Mouse (Mus musculus) embryonic facial prominence, embryonic 13.5 days (tissue): Measurements from ENCODE around the gene Ftsj3. TPM values are rescaled to one million over a fixed set of nuclear protein-coding genes. Genes with fewer than 3 reads are reported as not detected.
"Not testable (repeated sequence)": the region's sequence is repeated elsewhere in the genome, so short reads cannot be mapped to it uniquely, and the experiment has no call there.

Experiments
- ATAC-seq: fragments of 200-750 bp; cut with Nextera tagmentation; 2 replicates; pipeline ENCODE4 v1.8.0; 2017; ENCODE audit warnings: low read depth; ENCODE audit not compliant: insufficient number of reproducible peaks, insufficient read depth, low FRiP score, low TSS enrichment
- H3K27ac ChIP-seq: fragments of 300-500 bp; sonication (generic); 2 replicates; pipeline ENCODE4 v1.5.1; 2015; ENCODE audit warnings: moderate library complexity, mild to moderate bottlenecking, inconsistent platforms
- H3K27me3 ChIP-seq: fragments of 300-500 bp; sonication (generic); 2 replicates; pipeline ENCODE4 v1.6.1; 2015; ENCODE audit warnings: mild to moderate bottlenecking, inconsistent platforms
- H3K36me3 ChIP-seq: fragments of 300-500 bp; sonication (generic); 2 replicates; pipeline ENCODE4 v1.6.1; 2015; ENCODE audit warnings: mild to moderate bottlenecking, inconsistent platforms
- H3K4me1 ChIP-seq: fragments of 300-500 bp; sonication (generic); 2 replicates; pipeline ENCODE4 v1.6.1; 2015; ENCODE audit warnings: inconsistent platforms
- H3K4me2 ChIP-seq: fragments of 300-500 bp; sonication (generic); 2 replicates; pipeline ENCODE4 v1.6.1; 2015; ENCODE audit warnings: moderate library complexity, mild to moderate bottlenecking, inconsistent platforms
- H3K4me3 ChIP-seq: fragments of 300-500 bp; sonication (generic); 2 replicates; pipeline ENCODE4 v1.5.1; 2015; ENCODE audit warnings: mild to moderate bottlenecking, inconsistent platforms
- H3K9ac ChIP-seq: fragments of 300-500 bp; sonication (generic); 2 replicates; pipeline ENCODE4 v1.6.1; 2015; ENCODE audit warnings: mild to moderate bottlenecking, inconsistent platforms
- H3K9me3 ChIP-seq: fragments of 300-500 bp; sonication (generic); 2 replicates; pipeline ENCODE4 v1.6.1; 2016; ENCODE audit warnings: inconsistent platforms
- WGBS: fragments of 180-500 bp; shearing (Covaris S2); methylation state at CpG from one replicate; pipeline ENCODE4 v1.1.7; 2015; ENCODE audit warnings: mixed read lengths; 5-methylcytosine and 5-hydroxymethylcytosine counted together
- polyA plus RNA-seq: library from polyadenylated mRNA; unstranded; fragments of >200 nt; fragmentation: Nextera tagmentation; extraction: Ambion mirVana; gene quantifications from 2 replicates; pipeline ENCODE4 v1.2.1, GENCODE M21; 2015

The Ftsj3 gene
- polyA plus RNA-seq, 1 experiment from 2014 or later = 63.0 TPM

DNA sequence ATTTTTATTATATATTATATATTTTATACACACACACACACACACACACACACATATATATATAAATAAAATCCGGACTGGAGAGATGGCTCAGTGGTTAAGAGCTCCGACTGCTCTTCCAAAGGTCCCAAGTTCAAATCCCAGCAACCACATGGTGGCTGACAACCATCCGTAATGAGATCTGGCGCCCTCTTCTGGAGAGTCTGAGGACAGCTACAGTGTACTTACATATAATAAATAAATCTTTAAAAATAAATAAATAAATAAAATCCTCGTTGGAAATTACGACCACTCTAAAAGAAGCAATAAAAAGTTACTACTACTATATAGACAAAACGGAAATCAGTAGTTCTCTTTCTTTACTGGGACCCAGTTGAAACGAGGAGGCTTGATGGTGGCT is 21.9 kb downstream of the Ftsj3 start:
- H3K27ac ChIP-seq, H3K4me2 ChIP-seq, H3K9me3 ChIP-seq, H3K27me3 ChIP-seq, H3K9ac ChIP-seq, H3K4me3 ChIP-seq, H3K4me1 ChIP-seq, ATAC-seq: not testable (repeated sequence)
- 81% methylated on average over 8 of the region's 8 CpGs for WGBS
- H3K36me3 ChIP-seq = peaks cover 77% of the 10 kb centered on the region

DNA sequence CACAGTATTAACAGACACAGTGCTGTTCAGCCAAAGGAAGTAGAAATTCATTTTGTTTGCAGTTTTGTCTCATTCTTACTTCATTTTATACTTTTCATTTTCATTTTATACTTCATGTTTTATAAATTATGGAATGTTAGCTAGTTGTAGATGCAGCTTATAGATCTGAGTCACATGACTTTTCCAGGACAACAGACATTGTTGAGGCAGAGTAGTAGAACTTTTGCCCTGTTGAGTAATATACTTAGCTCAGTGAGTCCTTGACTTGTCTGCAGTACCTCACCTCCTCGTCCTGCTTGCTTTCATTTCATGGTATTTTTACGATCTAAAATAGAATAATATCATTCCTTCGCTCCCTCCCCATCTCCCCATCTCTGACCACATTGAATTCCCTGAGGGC is 35.3 kb downstream of the Ftsj3 start:
- no peak overlapping the region for H3K27ac ChIP-seq
- H3K4me1 ChIP-seq = peaks cover 12% of the 10 kb centered on the region
- no peaks in the 10 kb centered on the region for H3K9me3 ChIP-seq
- WGBS = 78% methylated on average over 3 of the region's 3 CpGs
- no peak for ATAC-seq
- no peak overlapping the region for H3K4me3 ChIP-seq
- no peaks in the 10 kb centered on the region for H3K27me3 ChIP-seq
- H3K4me2 ChIP-seq = no peak overlapping the region
- no peak overlapping the region for H3K9ac ChIP-seq
- peaks cover 19% of the 10 kb centered on the region for H3K36me3 ChIP-seq

DNA sequence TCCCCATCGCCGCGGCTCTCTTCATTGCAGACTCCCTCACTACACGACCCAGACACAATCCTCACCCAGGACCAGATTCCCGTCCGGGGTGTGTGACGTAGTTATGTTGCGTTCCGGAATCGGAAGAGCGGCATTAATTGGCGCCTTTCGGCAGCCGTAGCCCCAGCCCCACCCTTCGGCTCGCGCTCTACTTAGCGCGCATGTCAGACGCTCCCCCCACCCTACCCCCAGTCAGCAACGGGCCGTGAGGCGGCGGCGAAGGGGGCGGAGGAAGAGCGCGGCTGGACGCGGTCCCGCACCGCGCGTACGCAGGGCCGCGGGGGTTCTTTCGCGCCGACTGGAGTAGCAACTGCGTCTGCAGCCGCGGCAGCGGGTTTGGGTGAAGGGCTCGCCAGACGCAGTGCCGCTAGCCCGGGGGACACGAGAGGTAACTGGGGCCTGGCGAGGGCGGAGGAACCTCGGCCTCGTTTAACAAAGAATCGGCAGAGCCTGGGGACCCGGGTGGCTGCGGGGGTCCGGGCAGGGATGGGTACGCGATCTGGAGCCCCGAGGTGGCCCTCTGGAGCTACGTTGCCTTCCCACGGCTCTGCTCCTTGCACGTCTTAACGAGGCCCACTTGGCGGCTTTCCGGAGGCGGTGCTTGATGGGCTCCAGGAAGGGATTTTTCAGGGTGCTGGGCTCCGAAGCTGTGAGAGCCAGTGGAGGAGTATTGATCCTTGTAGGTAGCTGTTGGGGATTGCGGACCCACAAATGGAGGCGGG is 39.0 kb downstream of the Ftsj3 start, which contains the start of gene Ddx42:
Ddx42 (plus strand) TSS at position 197 of the 761 bp plus-strand sequence.
- Histone ChIP-seq H3K27ac (peak within 1 kb of the TSS; percentile 96), H3K36me3 (peaks cover 16% of the 10 kb centered on the region), H3K4me3 (peak within 1 kb of the TSS; percentile 83), H3K9ac (peak within 1 kb of the TSS; percentile 97), H3K9me3 (no peaks in the 10 kb centered on the region), H3K4me1 (peaks cover 20% of the 10 kb centered on the region), H3K27me3 (no peaks in the 10 kb centered on the region), H3K4me2 (peak within 1 kb of the TSS; percentile 73)
- ATAC-seq = peak; percentile 95
- under 1% methylated on average over 70 of the region's 70 CpGs for WGBS

DNA sequence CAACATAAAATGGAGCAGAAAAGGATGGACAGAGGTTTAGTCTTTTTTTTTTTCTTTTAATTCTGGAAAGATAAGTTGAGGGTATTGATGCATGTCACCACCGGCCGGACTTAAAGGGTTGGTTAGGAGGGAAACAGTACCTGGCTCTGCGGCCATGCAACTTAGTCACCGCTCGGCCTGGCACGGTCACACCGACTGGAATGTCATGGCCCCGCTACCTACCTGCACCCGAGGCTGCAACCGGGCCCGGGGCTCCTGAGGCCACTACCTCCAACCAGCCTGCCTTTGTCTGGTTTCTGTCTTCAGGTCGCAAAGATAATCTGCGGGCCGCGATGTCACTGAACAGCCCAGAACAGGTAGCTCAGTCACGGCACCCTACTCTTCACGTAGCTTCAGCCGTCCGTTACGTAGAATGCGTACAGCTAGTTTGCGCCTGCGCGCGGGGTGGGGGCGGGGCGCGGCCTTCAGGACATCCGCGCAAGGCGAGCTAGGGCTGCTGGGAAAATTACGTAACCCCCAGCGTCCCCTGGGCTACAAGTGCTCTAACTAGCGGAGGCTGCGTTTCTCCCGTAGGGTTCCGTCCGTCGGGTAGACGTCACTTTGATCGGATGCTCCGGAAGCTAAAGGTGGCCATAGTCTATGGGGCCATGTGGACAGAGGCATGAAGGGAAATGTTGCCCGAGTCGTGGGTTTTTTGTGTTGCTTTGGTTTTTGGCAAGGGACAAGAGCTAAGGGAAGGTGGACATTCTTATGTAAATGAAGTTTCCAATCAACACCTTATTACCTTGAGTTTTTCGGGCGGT is 39.8 kb downstream of the Ftsj3 start, which contains the start of gene Ccdc47:
Ccdc47 (minus strand) TSS at position 418 of the 803 bp plus-strand sequence.
- peaks cover 23% of the 10 kb centered on the region for H3K36me3 ChIP-seq
- ATAC-seq = peak; percentile 96
- H3K4me1 ChIP-seq = peaks cover 20% of the 10 kb centered on the region
- peak within 1 kb of the TSS; percentile 96 for H3K27ac ChIP-seq
- no peaks in the 10 kb centered on the region for H3K27me3 ChIP-seq
- H3K4me3 ChIP-seq = peak within 1 kb of the TSS; percentile 83
- WGBS = under 1% methylated on average over 46 of the region's 46 CpGs
- no peaks in the 10 kb centered on the region for H3K9me3 ChIP-seq
- H3K9ac ChIP-seq = peak within 1 kb of the TSS; percentile 97
- H3K4me2 ChIP-seq = peak within 1 kb of the TSS; percentile 73

DNA sequence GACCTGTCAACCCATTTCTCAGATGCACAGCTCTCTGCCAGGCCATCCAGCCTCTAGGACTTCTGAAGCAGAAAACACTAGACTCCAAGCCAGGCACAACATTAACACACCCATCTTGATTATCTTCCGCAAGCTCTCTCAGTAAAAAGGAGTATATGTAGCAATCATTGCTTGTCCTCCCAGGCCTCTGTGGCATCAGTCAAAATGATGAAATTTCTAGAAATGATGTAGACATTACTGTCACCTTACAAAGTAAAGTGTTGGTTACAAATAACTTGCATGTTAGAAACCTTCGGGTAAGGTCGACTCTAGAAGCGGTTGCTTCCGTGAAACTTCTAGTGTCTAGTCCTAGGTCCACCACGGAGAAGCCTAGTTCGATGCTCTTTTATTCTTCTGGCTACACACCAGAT is 40.4 kb downstream of the Ftsj3 start:
- Histone ChIP-seq H3K4me2 (peak overlapping the region; percentile 73), H3K4me3 (peak overlapping the region; percentile 83), H3K9me3 (no peaks in the 10 kb centered on the region), H3K36me3 (peaks cover 30% of the 10 kb centered on the region), H3K9ac (peak overlapping the region; percentile 97), H3K4me1 (peaks cover 20% of the 10 kb centered on the region), H3K27ac (no peak overlapping the region), H3K27me3 (no peaks in the 10 kb centered on the region)
- WGBS = 29% methylated on average over 7 of the region's 7 CpGs
- no peak for ATAC-seq

DNA sequence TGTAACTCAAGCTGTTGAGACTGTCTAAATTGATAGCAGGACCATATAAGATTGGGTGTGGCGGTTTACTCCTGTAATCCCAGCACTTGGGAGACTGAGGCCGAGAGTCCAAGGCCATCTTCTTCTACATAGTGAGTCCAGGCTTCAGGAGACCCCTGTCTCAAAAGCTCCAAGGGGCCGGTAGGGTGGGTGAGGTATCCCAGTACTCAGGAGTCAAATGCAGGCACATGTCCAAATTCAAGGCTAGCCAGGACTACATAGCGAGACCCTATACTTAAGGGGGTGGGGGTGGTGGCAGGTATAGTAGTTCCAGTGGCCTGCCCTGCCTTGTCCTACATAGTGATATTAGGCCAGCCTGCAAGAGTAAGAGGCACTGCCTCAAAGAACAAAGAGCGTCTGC is 41.0 kb downstream of the Ftsj3 start:
- Histone ChIP-seq H3K4me1 (peaks cover 20% of the 10 kb centered on the region), H3K9me3 (no peaks in the 10 kb centered on the region), H3K36me3 (peaks cover 36% of the 10 kb centered on the region), H3K4me3 (peak overlapping the region; percentile 83), H3K4me2 (peak overlapping the region; percentile 73), H3K27ac (no peak overlapping the region), H3K9ac (peak overlapping the region; percentile 97), H3K27me3 (no peaks in the 10 kb centered on the region)
- WGBS = 90% methylated on average over 5 of the region's 5 CpGs
- ATAC-seq = no peak

DNA sequence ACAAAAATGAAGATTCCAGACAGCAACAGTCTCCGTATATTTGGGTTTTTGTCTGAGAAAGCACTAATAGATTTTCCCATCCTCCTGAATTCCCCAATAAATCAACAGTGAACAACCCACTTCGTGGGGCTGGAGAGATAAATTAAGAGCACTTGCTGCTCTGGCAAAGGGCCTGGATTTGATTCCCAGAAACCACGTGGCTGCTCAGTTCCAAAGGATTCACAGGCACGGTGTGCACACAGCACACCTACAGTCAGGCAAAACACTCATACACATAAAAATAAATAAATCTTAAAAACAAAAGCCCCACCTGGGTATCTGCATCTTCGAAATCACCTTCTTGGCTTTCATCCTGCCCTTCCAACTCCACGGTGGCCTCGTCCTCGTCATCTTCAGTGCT is 43.1 kb downstream of the Ftsj3 start:
- no peaks in the 10 kb centered on the region for H3K27me3 ChIP-seq
- H3K4me3 ChIP-seq = no peak overlapping the region
- H3K27ac ChIP-seq = no peak overlapping the region
- H3K4me2 ChIP-seq = no peak overlapping the region
- no peak overlapping the region for H3K9ac ChIP-seq
- peaks cover 54% of the 10 kb centered on the region for H3K36me3 ChIP-seq
- ATAC-seq = no peak
- no peaks in the 10 kb centered on the region for H3K9me3 ChIP-seq
- H3K4me1 ChIP-seq = peaks cover 11% of the 10 kb centered on the region
- 88% methylated on average over 8 of the region's 8 CpGs for WGBS

DNA sequence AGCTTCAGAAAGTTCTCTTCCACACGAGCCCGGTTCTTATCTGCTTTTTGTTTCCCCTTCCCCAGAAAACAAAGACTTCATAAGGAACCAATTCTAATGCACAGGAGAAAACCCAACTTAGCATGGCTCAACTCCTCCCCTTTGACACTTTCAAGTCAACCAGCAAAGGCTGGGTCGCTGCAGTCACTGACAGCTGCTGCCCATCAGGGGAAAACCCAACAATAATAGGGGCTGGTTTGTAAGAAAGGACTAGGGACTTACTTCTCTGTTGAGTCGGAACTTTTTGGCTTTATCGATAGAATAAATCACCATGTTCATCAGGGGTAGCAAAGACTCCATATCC is 53.8 kb downstream of the Ftsj3 start, which contains the start of gene Strada:
Strada (minus strand) TSS at position 46 of the 343 bp plus-strand sequence.
- H3K9me3 ChIP-seq = no peaks in the 10 kb centered on the region
- no peak within 1 kb of the TSS for H3K9ac ChIP-seq
- H3K4me2 ChIP-seq = no peak within 1 kb of the TSS
- WGBS = 86% methylated on average over 5 of the region's 5 CpGs
- H3K27ac ChIP-seq = no peak within 1 kb of the TSS
- peaks cover 91% of the 10 kb centered on the region for H3K36me3 ChIP-seq
- no peak within 1 kb of the TSS for H3K4me3 ChIP-seq
- no peaks in the 10 kb centered on the region for H3K27me3 ChIP-seq
- ATAC-seq = no peak
- H3K4me1 ChIP-seq = no peaks in the 10 kb centered on the region

DNA sequence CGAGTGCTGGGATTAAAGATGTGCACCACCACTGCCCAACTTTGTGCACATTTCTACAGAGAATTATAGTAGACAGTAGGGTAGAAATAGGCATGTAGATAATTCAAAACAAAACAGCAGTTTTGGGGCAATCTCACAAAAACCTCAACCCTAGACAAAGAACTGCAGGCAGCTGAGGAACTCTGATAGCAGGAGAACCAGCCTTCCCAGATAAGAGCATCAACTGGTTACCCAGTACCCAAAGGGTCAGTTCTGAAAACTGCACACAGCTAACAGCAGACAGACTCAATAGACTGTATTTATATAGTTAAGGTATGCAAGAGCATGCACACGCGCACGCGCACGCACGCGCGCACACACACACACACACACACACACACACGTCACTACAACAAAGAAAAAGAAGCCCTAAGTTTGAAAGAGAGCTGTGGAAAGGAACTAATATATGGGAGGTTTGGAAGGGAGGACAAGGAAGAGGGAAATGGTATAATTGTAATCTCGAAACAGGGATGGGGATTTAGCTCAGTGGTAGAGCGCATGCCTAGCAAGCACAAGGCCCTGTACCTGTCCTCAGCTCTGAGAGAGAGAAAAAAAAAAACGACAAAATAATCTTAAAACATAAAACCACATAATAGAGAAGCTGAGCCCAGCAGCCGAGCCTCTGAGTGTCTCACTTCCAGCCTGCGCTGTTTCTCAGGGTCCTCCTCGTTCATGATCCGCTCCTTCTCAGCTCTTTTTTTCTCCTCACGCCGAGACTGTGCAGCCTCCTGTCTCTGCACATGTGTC is 54.3 kb downstream of the Ftsj3 start:
- no peak overlapping the region for H3K4me2 ChIP-seq
- H3K9ac ChIP-seq = no peak overlapping the region
- H3K9me3 ChIP-seq = no peaks in the 10 kb centered on the region
- no peak for ATAC-seq
- H3K27me3 ChIP-seq = no peaks in the 10 kb centered on the region
- H3K27ac ChIP-seq = no peak overlapping the region
- no peaks in the 10 kb centered on the region for H3K4me1 ChIP-seq
- H3K4me3 ChIP-seq = no peak overlapping the region
- peaks cover 91% of the 10 kb centered on the region for H3K36me3 ChIP-seq
- 94% methylated on average over 19 of the region's 19 CpGs for WGBS

DNA sequence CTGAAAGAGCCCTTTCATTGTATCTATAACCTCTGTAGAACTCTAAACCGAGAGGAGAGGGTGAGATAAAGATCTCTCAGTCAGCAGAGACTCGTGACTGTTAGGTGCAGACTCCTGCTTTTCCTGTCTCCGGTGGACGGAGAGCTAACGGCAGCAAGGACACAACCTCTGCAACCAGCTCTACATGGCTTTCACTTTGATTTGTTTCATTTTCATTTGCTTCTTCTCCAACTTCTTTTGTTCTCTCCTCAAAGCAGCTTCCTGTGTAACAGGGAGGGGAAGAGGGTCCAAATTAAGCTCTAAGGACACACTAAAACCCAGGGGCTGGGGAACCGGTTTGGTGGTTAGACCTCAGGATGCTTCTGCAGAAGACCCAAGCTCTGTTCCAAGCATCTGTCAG is 55.1 kb downstream of the Ftsj3 start:
- Histone ChIP-seq H3K9ac (no peak overlapping the region), H3K9me3 (no peaks in the 10 kb centered on the region), H3K4me3 (no peak overlapping the region), H3K36me3 (peaks cover 86% of the 10 kb centered on the region), H3K27me3 (no peaks in the 10 kb centered on the region), H3K4me2 (no peak overlapping the region), H3K27ac (no peak overlapping the region), H3K4me1 (no peaks in the 10 kb centered on the region)
- 75% methylated on average over 6 of the region's 6 CpGs for WGBS
- ATAC-seq = no peak

DNA sequence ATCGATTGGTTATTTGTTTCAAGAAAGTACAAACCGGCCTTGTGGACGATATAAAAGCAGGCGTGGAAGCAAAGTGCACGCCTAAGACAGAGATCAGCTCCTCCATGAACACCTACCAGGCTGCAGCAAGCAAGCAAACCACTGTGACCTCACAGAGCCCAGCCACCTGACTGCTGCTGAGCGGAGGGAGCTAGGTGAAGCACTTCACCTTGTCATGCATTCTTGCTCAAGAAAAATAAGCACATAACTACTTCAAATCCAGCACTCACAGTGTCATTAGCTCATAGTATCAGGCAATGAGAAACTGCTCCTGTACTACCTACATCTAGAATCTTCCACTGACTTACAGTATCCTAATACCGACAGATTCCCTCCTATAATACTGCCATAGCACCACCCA is 55.9 kb downstream of the Ftsj3 start:
- H3K4me1 ChIP-seq, H3K27ac ChIP-seq, ATAC-seq, H3K4me2 ChIP-seq, H3K4me3 ChIP-seq, H3K27me3 ChIP-seq, H3K9ac ChIP-seq, H3K9me3 ChIP-seq: not testable (repeated sequence)
- 95% methylated on average over 7 of the region's 7 CpGs for WGBS
- H3K36me3 ChIP-seq = peaks cover 79% of the 10 kb centered on the region
